Mouse (Mus musculus) midbrain, embryonic 10.5 days (tissue): ENCODE data around the gene Cmklr1. TPM values are rescaled to one million over a fixed set of nuclear protein-coding genes. Genes with fewer than 3 reads are reported as not detected.

Experiments
- DNase-seq: peaks from one replicate; pipeline ENCODE4 v3.0.0-alpha.2; 2017; ENCODE audit warnings: low spot score
- H3K27ac ChIP-seq: fragments of 300-500 bp; sonication (generic); replicated peaks from 2 replicates; pipeline ENCODE4 v1.5.1; 2016; ENCODE audit warnings: mild to moderate bottlenecking
- H3K27me3 ChIP-seq: fragments of 300-500 bp; sonication (generic); 2 replicates; pipeline ENCODE4 v1.6.1; 2016; ENCODE audit warnings: low read depth, mild to moderate bottlenecking; ENCODE audit not compliant: poor library complexity, severe bottlenecking
- H3K36me3 ChIP-seq: fragments of 300-500 bp; sonication (generic); 2 replicates; pipeline ENCODE4 v1.6.1; 2016; ENCODE audit warnings: mild to moderate bottlenecking, moderate library complexity
- H3K4me1 ChIP-seq: fragments of 300-500 bp; sonication (generic); 2 replicates; pipeline ENCODE4 v1.6.1; 2016
- H3K4me3 ChIP-seq: fragments of 300-500 bp; sonication (generic); 2 replicates; pipeline ENCODE4 v1.5.1; 2016; ENCODE audit warnings: mild to moderate bottlenecking, moderate library complexity
- H3K9me3 ChIP-seq: fragments of 300-500 bp; sonication (generic); replicated peaks from 2 replicates; pipeline ENCODE4 v1.6.1; 2016; ENCODE audit warnings: mild to moderate bottlenecking
- WGBS: fragments of 180-500 bp; shearing (Covaris S2); methylation state at CpG from one replicate; pipeline ENCODE4 v1.1.7; 2016; 5-methylcytosine and 5-hydroxymethylcytosine counted together
- polyA plus RNA-seq: library from polyadenylated mRNA; unstranded; fragments of >200 nt; fragmentation: Nextera tagmentation; extraction: Ambion mirVana; gene quantifications from 2 replicates; pipeline ENCODE4 v1.2.1, GENCODE M21; 2016

Gene Cmklr1
- polyA plus RNA-seq, 1 experiment from 2014 or later: 0.58 TPM

DNA sequence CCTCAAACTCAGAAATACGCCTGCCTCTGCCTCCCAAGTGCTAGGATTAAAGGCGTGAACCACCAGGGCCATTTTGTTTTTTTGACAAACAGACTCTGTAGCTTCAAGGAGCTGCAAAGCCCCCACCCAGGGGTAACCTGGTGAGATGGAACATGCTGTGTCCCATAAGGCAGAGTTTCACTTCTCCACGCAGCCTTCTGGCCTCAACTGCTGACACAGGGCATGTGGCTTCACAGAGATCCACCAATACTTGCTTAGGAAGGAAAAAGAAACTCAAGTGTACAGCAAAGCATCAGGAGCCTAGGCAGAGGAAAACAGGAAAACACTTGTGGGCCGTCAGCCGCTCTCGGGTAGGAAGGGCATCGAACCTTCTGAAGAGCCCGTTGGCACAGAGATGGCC is 3.1 kb downstream of the Cmklr1 start:
- WGBS: 91% methylated on average over 8 of the region's 8 CpGs
- no peak overlapping the region for H3K27ac ChIP-seq

DNA sequence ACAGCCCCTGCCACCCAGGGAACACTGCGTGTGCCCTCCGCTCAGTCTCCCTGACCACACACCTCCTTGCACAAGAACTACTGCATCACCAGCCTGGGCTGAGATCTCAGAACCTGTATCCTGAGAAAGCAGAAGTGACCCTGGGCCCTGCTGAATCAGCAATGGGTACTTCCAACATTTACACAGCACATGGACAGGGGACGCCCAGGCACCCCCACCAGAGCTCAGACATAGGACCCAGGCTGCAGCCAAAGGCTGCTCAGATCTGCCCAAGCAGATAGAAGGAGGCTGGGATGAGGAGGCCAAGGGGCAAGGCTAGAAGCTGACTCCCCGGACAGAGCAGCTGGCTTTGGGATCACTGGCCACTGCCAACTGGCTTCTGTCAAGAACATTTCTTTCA is 5.7 kb downstream of the Cmklr1 start:
- no peak for DNase-seq
- Histone ChIP-seq H3K36me3 (no peaks in the 10 kb centered on the region), H3K9me3 (no peaks in the 10 kb centered on the region), H3K27me3 (peaks cover 14% of the 10 kb centered on the region), H3K27ac (no peak overlapping the region), H3K4me1 (peaks cover 14% of the 10 kb centered on the region), H3K4me3 (no peak overlapping the region)
- WGBS: 85% methylated on average over 4 of the region's 4 CpGs

More for the DNA sequence above, 3.1 kb downstream of the Cmklr1 start:
- peaks cover 27% of the 10 kb centered on the region for H3K4me1 ChIP-seq
- H3K36me3 ChIP-seq: no peaks in the 10 kb centered on the region
- H3K9me3 ChIP-seq: no peaks in the 10 kb centered on the region
- no peak overlapping the region for H3K4me3 ChIP-seq
- DNase-seq: no peak
- H3K27me3 ChIP-seq: peaks cover 40% of the 10 kb centered on the region

DNA sequence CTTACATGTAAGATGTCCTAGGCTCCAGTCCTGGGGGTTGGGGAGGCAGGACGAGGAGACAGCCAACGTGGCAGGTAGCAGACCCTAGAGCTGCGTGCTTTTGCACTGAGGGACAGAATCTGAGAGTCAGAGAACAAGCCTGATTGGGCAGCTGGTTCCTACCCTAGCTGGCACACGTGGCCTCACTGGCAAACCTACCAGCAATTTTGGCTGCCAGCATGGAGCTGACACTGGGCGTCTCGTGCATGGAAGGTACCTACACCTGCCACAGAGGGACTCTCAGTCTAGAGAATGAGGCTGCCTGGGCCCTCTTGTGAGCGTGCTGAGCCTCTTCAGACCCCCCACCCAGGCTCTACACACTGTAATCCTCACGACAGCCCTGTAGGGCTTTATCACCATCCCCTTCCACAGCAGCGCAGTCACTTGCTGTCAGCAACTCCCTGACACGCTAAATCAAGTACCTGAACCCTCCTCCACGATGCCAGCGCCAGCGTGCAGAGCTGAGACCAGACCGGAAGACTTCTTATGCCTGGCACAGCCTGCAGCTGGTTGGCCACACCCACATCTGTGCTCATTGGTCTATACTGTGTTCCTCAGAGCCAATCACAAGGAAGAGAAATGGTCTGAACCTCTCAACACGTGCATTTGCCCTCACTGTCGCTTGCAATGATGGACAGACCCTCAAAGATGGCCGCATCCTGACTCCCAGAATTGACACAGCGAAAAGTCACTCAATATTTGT is 6.9 kb downstream of the Cmklr1 start:
- Histone ChIP-seq H3K4me1 (peaks cover 14% of the 10 kb centered on the region), H3K36me3 (no peaks in the 10 kb centered on the region), H3K27ac (0 out of 2 replicates have a peak overlapping the region, but pooled peaks have one; percentile 23), H3K4me3 (peak overlapping the region; percentile 26; the same call in 1 of the 2 replicates), H3K9me3 (no peaks in the 10 kb centered on the region), H3K27me3 (peaks cover 1% of the 10 kb centered on the region; the same call in 1 of the 2 replicates)
- peak; percentile 40 for DNase-seq
- WGBS: 64% methylated on average over 18 of the region's 18 CpGs

DNA sequence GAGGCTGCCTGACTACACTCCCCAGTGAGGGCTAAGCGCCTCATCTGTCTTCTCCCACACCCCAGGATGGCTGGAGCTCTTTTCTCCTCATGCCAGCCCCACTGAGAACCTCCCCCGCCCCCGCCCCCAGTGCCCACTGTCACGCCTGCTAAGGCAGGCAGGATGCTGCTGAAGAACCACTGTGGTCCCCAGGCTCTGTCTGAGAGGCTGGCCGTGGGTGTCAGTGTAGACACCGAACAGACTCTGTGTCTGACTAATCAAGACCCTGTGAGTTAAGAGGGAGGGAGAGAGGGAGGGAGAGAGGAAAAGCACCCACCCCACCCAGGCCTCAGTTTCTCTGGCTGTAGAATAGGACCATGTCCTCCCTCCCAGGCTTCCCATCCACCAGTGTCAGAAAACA is 9.2 kb downstream of the Cmklr1 start:
- H3K9me3 ChIP-seq: no peaks in the 10 kb centered on the region
- H3K4me3 ChIP-seq: no peak overlapping the region
- WGBS: 64% methylated on average over 6 of the region's 6 CpGs
- H3K27ac ChIP-seq: peak overlapping the region; percentile 33
- peaks cover 14% of the 10 kb centered on the region for H3K4me1 ChIP-seq
- DNase-seq: no peak
- H3K36me3 ChIP-seq: no peaks in the 10 kb centered on the region
- H3K27me3 ChIP-seq: no peaks in the 10 kb centered on the region

DNA sequence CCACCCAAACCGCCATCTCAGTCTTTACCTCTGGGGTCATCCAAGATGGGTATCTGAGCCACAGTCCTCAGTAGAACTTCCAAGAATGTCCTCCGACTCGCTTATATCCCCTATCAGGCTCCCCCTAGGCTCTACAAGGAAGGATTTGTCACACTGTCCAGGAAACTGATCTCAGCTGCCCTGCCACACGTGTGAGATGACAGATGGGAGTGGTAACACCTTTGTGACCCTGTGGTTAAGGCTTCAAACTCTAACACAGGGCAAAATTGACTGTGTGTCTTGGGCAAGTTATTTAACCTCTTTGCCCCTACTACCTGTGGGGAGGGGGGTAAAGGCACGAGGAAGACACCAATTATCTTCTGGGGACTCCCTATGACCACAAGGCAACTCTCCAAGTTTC is 11.1 kb downstream of the Cmklr1 start:
- no peaks in the 10 kb centered on the region for H3K36me3 ChIP-seq
- no peaks in the 10 kb centered on the region for H3K9me3 ChIP-seq
- DNase-seq: no peak
- H3K27ac ChIP-seq: no peak overlapping the region
- 81% methylated on average over 5 of the region's 5 CpGs for WGBS
- H3K4me3 ChIP-seq: no peak overlapping the region
- peaks cover 22% of the 10 kb centered on the region for H3K4me1 ChIP-seq
- H3K27me3 ChIP-seq: no peaks in the 10 kb centered on the region

DNA sequence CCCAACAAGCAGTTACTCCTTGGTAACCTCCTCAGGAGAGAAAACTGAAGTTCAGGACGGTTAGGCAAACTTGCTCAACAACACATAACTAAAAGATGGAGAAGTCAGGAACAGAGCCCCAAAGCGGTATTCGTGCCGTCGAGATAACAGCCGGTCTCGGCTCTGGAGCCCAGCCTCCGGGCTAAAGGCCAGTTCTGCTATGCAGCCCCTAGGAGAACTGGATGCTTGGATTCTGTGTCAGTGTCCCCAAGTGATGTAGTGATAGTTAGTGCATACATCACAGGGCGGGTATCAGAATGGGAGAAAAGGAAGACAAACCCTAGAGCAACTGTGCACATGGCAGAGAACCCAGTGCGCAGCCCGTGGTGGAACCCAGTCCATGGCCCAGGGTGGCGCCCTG is 12.2 kb downstream of the Cmklr1 start:
- H3K36me3 ChIP-seq: no peaks in the 10 kb centered on the region
- H3K4me3 ChIP-seq: no peak overlapping the region
- DNase-seq: no peak
- no peaks in the 10 kb centered on the region for H3K27me3 ChIP-seq
- H3K9me3 ChIP-seq: no peaks in the 10 kb centered on the region
- WGBS: 88% methylated on average over 12 of the region's 12 CpGs
- no peak overlapping the region for H3K27ac ChIP-seq
- peaks cover 19% of the 10 kb centered on the region for H3K4me1 ChIP-seq

DNA sequence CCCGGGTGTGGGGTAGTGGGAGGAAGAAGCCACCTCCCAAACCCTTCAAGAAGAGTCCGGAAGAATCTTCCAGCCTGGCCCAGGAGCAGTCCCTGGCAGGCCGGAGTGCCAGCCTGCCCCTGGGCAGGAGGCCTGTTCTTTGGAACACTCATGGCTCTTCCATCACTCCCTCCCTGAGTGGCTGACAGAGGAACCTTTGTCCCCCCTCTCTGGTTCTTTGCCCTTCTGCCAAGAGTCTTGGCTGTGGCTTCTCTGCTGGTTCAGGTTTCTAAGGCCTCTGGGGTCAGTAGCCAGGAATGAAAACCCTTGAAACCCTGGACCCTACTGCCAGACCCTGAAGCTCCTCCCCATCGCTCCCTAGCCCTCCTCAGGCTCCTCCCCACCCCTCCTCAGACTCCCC is 12.6 kb downstream of the Cmklr1 start:
- DNase-seq: no peak
- Histone ChIP-seq H3K4me3 (no peak overlapping the region), H3K27me3 (no peaks in the 10 kb centered on the region), H3K36me3 (no peaks in the 10 kb centered on the region), H3K4me1 (peaks cover 18% of the 10 kb centered on the region), H3K9me3 (no peaks in the 10 kb centered on the region), H3K27ac (no peak overlapping the region)
- whole genome bisulfite sequencing: 82% methylated on average over 4 of the region's 4 CpGs

DNA sequence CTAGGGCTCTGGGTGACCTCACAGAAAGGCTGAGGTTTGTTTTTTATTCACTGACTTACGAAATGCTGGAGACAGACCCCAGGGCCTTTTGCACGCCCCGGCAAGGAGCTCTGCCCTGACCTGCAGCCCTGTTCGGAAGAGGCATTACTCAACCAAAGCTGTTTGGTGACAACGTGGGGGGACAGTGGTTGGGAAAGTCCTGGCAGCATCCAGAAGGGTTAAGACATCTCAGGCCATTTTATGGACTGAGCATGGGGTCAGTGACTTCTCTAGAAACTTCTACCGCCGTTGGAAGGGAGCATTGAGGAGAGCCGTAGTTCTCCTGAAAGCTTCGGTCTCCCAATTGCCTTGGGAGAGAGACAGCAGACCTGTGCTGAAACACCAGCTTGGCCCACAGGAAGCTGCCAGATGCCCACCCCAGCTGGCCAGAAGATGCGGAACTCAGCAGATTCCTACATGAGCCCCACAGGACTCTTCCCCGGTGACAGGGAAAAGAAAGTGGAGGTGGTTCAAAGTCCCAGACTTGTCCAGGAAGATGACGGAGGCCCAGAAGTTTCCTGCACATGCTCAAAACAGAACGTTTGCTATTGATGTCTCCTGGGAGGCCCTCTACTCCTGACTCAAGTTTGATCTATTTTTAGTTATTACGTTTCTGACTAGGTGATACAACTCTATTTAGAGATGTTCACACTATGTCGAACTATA is 14.2 kb downstream of the Cmklr1 start:
- WGBS: 86% methylated on average over 15 of the region's 15 CpGs
- Histone ChIP-seq H3K27ac (no peak overlapping the region), H3K4me1 (peaks cover 18% of the 10 kb centered on the region), H3K36me3 (no peaks in the 10 kb centered on the region), H3K4me3 (no peak overlapping the region), H3K9me3 (no peaks in the 10 kb centered on the region), H3K27me3 (no peaks in the 10 kb centered on the region)
- DNase-seq: no peak

DNA sequence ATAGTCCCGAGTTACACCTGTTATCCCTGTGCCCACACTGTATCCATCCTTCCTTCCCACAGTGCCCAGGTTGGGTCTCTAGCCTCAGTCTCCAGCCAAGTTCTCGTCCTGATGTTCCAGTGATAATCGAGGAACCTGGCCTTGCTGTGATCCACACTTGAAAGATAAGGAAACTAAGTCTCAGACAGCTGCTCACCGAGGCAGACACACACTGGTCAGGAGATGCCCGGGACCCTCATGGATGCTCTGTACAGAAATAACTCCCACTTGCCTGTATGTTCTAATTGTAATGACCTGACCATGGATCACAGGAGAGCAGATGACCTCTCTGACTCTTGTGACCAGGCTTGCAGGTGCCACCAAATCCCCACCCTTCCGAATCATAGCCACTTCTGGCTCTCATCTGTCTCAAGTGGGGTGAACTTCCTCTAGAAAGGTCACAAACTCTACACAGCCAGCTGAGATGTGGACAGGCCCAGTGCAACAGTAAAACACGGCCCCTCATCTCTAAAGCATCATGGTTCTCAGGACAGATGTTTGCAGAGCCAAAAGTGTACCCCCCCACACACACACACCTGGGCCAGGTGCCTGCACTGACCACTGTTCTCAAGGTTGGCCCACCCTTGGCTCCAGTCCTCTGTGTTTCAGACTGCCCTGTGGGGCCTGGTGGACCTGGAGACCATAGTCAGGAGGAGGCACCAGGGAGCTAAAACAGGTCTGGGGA is 15.2 kb downstream of the Cmklr1 start:
- Histone ChIP-seq H3K9me3 (no peaks in the 10 kb centered on the region), H3K4me3 (no peak overlapping the region), H3K36me3 (no peaks in the 10 kb centered on the region), H3K4me1 (peaks cover 20% of the 10 kb centered on the region), H3K27ac (no peak overlapping the region), H3K27me3 (peaks cover 5% of the 10 kb centered on the region; the same call in 1 of the 2 replicates)
- no peak for DNase-seq
- WGBS: 91% methylated on average over 7 of the region's 7 CpGs

DNA sequence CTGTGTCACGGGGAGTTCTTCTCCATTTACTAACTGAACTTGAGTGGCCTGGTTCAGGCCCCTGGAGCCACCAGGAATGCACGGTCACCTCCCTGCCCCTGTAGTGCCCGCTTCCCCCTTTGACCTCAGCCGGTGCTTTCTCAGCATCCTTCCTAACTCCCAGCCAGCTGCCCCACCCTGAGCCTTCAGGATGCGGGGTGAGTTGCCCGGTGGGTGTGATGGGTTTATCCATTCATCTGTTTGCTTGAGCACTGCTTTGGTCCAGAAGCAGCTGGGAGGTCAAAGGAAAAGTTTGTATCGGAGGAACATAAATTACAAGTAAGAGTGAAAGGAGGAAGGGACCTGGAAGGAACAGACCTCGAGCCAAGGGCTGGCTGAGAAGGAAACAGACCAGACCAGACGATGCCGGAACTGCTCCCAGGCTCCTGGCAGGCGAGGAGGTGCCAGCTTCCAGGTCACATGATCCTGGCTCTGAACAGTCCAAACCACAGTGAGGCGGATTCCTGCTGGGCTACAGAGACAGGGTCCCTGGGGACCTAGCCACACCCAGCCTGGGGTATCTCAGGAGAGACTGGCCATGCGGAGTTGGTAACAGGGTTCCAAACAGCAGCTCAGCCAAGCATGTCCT is 16.1 kb downstream of the Cmklr1 start:
- H3K27ac ChIP-seq: peak overlapping the region; percentile 6; the same call in 1 of the 2 replicates
- peaks cover 20% of the 10 kb centered on the region for H3K4me1 ChIP-seq
- DNase-seq: no peak
- H3K27me3 ChIP-seq: peaks cover 7% of the 10 kb centered on the region; the same call in 1 of the 2 replicates
- H3K4me3 ChIP-seq: no peak overlapping the region
- 67% methylated on average over 13 of the region's 13 CpGs for WGBS
- no peaks in the 10 kb centered on the region for H3K9me3 ChIP-seq
- H3K36me3 ChIP-seq: no peaks in the 10 kb centered on the region

DNA sequence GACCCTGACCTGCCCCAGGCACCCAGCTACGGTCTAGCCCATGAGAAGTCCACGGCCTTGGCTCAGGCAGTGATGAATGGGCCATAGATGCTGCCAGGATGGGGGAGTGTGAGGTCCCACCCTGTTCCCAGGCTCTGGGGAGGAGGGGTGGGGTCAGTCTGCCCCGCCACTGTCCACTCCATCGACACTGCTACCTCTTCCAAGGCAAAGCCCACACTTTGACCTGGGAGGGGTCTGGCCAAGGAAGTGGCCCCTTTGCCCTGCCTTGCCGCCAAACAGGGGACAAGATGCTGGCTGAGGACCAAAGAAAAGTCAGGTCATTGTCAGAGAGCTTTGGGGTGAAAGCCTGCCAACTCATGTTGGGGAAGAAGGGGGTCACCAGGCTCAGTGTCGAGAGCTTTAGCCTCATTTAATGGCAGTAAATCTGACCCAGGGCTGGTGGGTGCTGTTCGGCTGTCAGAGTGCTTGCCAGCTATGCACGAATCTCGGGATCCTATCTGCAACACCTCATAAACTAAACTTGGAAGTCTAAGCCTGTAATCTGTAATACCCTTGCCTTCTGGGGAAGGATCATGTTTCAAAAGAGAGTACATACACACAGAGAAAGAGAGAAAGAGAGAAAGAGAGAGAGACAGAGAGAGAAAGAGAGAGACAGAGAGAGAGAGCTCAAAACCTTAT is 17.1 kb downstream of the Cmklr1 start:
- WGBS: 77% methylated on average over 9 of the region's 9 CpGs
- Histone ChIP-seq H3K36me3 (no peaks in the 10 kb centered on the region), H3K4me1 (peaks cover 27% of the 10 kb centered on the region), H3K27me3 (peaks cover 7% of the 10 kb centered on the region; the same call in 1 of the 2 replicates), H3K9me3 (no peaks in the 10 kb centered on the region), H3K27ac (0 out of 2 replicates have a peak overlapping the region, but pooled peaks have one; percentile 24), H3K4me3 (no peak overlapping the region)
- DNase-seq: no peak

DNA sequence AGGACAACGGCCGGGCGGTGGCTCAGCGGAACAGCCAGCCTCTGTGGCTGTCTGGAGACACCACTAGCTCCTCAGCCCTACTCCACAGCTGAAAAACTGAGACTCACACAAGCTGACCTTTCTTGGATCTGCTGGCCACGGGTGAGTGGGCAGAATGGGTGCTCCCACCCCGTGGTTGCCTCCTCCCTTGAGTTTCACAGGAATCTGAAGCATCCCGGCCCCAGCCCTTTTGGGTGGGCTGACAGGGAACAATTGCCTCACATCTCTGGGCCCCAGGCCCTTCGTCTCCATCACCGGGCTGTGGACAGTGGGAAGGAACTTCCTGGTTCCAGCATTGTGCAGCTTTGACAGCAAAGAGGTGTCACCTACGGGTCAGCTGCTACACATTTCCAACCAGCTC is 20.1 kb downstream of the Cmklr1 start:
- Histone ChIP-seq H3K27ac (no peak overlapping the region; the same call in 1 of the 2 replicates), H3K4me3 (no peak overlapping the region), H3K27me3 (peaks cover 7% of the 10 kb centered on the region; the same call in 1 of the 2 replicates), H3K36me3 (no peaks in the 10 kb centered on the region), H3K4me1 (peaks cover 40% of the 10 kb centered on the region), H3K9me3 (no peaks in the 10 kb centered on the region)
- 69% methylated on average over 10 of the region's 10 CpGs for WGBS
- no peak for DNase-seq
